Mouse (Mus musculus) hindbrain, embryonic 10.5 days (tissue): Measurements from ENCODE around the gene Pelp1. TPM values are rescaled to one million over a fixed set of nuclear protein-coding genes. Genes with fewer than 3 reads are reported as not detected.

Experiments used
- DNase-seq: peaks from one replicate; pipeline ENCODE4 v3.0.0-alpha.2; 2017; ENCODE audit warnings: low spot score
- H3K27ac ChIP-seq: fragments of 300-500 bp; sonication (generic); 2 replicates; pipeline ENCODE4 v1.5.1; 2016; ENCODE audit warnings: mild to moderate bottlenecking, moderate library complexity
- H3K27me3 ChIP-seq: fragments of 300-500 bp; sonication (generic); 2 replicates; pipeline ENCODE4 v1.6.1; 2016; ENCODE audit warnings: mild to moderate bottlenecking; ENCODE audit not compliant: poor library complexity, insufficient read depth, severe bottlenecking
- H3K36me3 ChIP-seq: fragments of 300-500 bp; sonication (generic); 2 replicates; pipeline ENCODE4 v1.6.1; 2016; ENCODE audit warnings: mild to moderate bottlenecking, moderate library complexity
- H3K4me1 ChIP-seq: fragments of 300-500 bp; sonication (generic); replicated peaks from 2 replicates; pipeline ENCODE4 v1.6.1; 2016; ENCODE audit warnings: mild to moderate bottlenecking
- H3K4me3 ChIP-seq: fragments of 300-500 bp; sonication (generic); 2 replicates; pipeline ENCODE4 v1.5.1; 2016; ENCODE audit warnings: mild to moderate bottlenecking, moderate library complexity
- H3K9me3 ChIP-seq: fragments of 300-500 bp; sonication (generic); 2 replicates; pipeline ENCODE4 v1.6.1; 2016; ENCODE audit warnings: mild to moderate bottlenecking, moderate library complexity
- WGBS: fragments of 180-500 bp; shearing (Covaris S2); methylation state at CpG from one replicate; pipeline ENCODE4 v1.1.7; 2016; 5-methylcytosine and 5-hydroxymethylcytosine counted together
- polyA plus RNA-seq: library from polyadenylated mRNA; unstranded; fragments of >200 nt; fragmentation: Nextera tagmentation; extraction: Ambion mirVana; gene quantifications from 2 replicates; pipeline ENCODE4 v1.2.1, GENCODE M21; 2016

Gene Pelp1
- polyA plus RNA-seq, 1 experiment from 2014 or later = 50.6 TPM

GRCm38 (mm10) chr11:70348630-70349029, 61.2 kb downstream of the Pelp1 start:
- DNase-seq = no peak
- no peak overlapping the region for H3K27ac ChIP-seq
- peaks cover 61% of the 10 kb centered on the region for H3K27me3 ChIP-seq
- H3K4me1 ChIP-seq = peaks cover 13% of the 10 kb centered on the region
- H3K4me3 ChIP-seq = no peak overlapping the region
- H3K9me3 ChIP-seq = no peaks in the 10 kb centered on the region
- H3K36me3 ChIP-seq = no peaks in the 10 kb centered on the region
- WGBS = 87% methylated on average over 9 of the region's 9 CpGs

GRCm38 (mm10) chr11:70347861-70348260, 62.0 kb downstream of the Pelp1 start:
- DNase-seq = no peak
- WGBS = 89% methylated on average over 10 of the region's 10 CpGs

GRCm38 (mm10) chr11:70345546-70345945, 64.3 kb downstream of the Pelp1 start:
- no peak for DNase-seq
- no peaks in the 10 kb centered on the region for H3K4me1 ChIP-seq
- WGBS = 91% methylated on average over 8 of the region's 8 CpGs
- H3K27me3 ChIP-seq = peaks cover 30% of the 10 kb centered on the region
- no peak overlapping the region for H3K4me3 ChIP-seq
- H3K36me3 ChIP-seq = no peaks in the 10 kb centered on the region
- no peak overlapping the region for H3K27ac ChIP-seq
- no peaks in the 10 kb centered on the region for H3K9me3 ChIP-seq

More at GRCm38 (mm10) chr11:70347861-70348260, 62.0 kb downstream of the Pelp1 start:
- Histone ChIP-seq H3K27me3 (peaks cover 54% of the 10 kb centered on the region), H3K27ac (no peak overlapping the region), H3K9me3 (no peaks in the 10 kb centered on the region), H3K4me1 (peaks cover 13% of the 10 kb centered on the region), H3K36me3 (no peaks in the 10 kb centered on the region), H3K4me3 (no peak overlapping the region)

GRCm38 (mm10) chr11:70345061-70345460, 64.8 kb downstream of the Pelp1 start:
- no peaks in the 10 kb centered on the region for H3K36me3 ChIP-seq
- 88% methylated on average over 10 of the region's 10 CpGs for WGBS
- no peak for DNase-seq
- no peaks in the 10 kb centered on the region for H3K4me1 ChIP-seq
- H3K4me3 ChIP-seq = no peak overlapping the region
- H3K27ac ChIP-seq = no peak overlapping the region
- peaks cover 26% of the 10 kb centered on the region for H3K27me3 ChIP-seq
- no peaks in the 10 kb centered on the region for H3K9me3 ChIP-seq

Other genes starting within 250 kb of the Pelp1 start
- gene Slc16a11, start 197.3 kb downstream of the Pelp1 start, polyA plus RNA-seq = 0.93 and 1.5 TPM in 2 replicates
- 15.7 and 18.0 TPM in 2 replicates for gene Slc16a13, start 189.0 kb downstream of the Pelp1 start, polyA plus RNA-seq
- 5.5 and 5.6 TPM in 2 replicates for gene Bcl6b, start 180.2 kb downstream of the Pelp1 start, polyA plus RNA-seq
- gene 0610010K14Rik, start 172.1 kb downstream of the Pelp1 start, polyA plus RNA-seq = 240 and 261 TPM in 2 replicates
- 10.0 and 14.5 TPM in 2 replicates for gene Gm21988, start 170.2 kb downstream of the Pelp1 start, polyA plus RNA-seq
- gene Rnasek, start 170.2 kb downstream of the Pelp1 start, polyA plus RNA-seq = 125 and 171 TPM in 2 replicates
- 2.4 and 3.7 TPM in 2 replicates for gene Alox12, start 154.7 kb downstream of the Pelp1 start, polyA plus RNA-seq
- not detected in 2 replicates for gene Alox12e, start 87.4 kb downstream of the Pelp1 start, polyA plus RNA-seq
- 0.06 and 0.16 TPM in 2 replicates for gene Alox15, start 58.0 kb downstream of the Pelp1 start, polyA plus RNA-seq
- 31.1 and 32.7 TPM in 2 replicates for gene Arrb2, start 22.6 kb upstream of the Pelp1 start, polyA plus RNA-seq
- gene Med11, start 41.9 kb upstream of the Pelp1 start, polyA plus RNA-seq = 48.3 and 49.2 TPM in 2 replicates
- gene Zmynd15, start 49.4 kb upstream of the Pelp1 start, polyA plus RNA-seq = 0.25 and 0.30 TPM in 2 replicates
- 0.31 and 0.41 TPM in 2 replicates for gene Cxcl16, start 50.0 kb upstream of the Pelp1 start, polyA plus RNA-seq
- gene Tm4sf5, start 95.2 kb upstream of the Pelp1 start, polyA plus RNA-seq = 0.52 TPM in 1 of 2 replicates, not detected in the other
- 0.34 TPM in 1 of 2 replicates, not detected in the other for gene Vmo1, start 104.6 kb upstream of the Pelp1 start, polyA plus RNA-seq
- gene Gltpd2, start 109.2 kb upstream of the Pelp1 start, polyA plus RNA-seq = 0.35 and 0.47 TPM in 2 replicates
- gene Psmb6, start 115.3 kb upstream of the Pelp1 start, polyA plus RNA-seq = 1,108 and 1,160 TPM in 2 replicates
- gene Gm40193, start 122.9 kb upstream of the Pelp1 start, polyA plus RNA-seq = not detected in 2 replicates
- gene Pld2, start 130.0 kb upstream of the Pelp1 start, polyA plus RNA-seq = 3.8 and 4.1 TPM in 2 replicates
- 12.6 and 14.6 TPM in 2 replicates for gene Mink1, start 152.8 kb upstream of the Pelp1 start, polyA plus RNA-seq
- gene 4930544D05Rik, start 205.8 kb upstream of the Pelp1 start, polyA plus RNA-seq = not detected in 2 replicates
- not detected in 2 replicates for gene Chrne, start 209.2 kb upstream of the Pelp1 start, polyA plus RNA-seq
- gene Gp1ba, start 229.1 kb upstream of the Pelp1 start, polyA plus RNA-seq = 0.34 and 0.80 TPM in 2 replicates
- 90.6 and 97.1 TPM in 2 replicates for gene Rnf167, start 237.2 kb upstream of the Pelp1 start, polyA plus RNA-seq
- gene Slc25a11, start 237.4 kb upstream of the Pelp1 start, polyA plus RNA-seq = 144 and 155 TPM in 2 replicates
- gene Pfn1, start 244.6 kb upstream of the Pelp1 start, polyA plus RNA-seq = 1,872 and 1,874 TPM in 2 replicates
- 39.3 and 53.3 TPM in 2 replicates for gene Eno3, start 247.2 kb upstream of the Pelp1 start, polyA plus RNA-seq